Mouse (Mus musculus) thymus, adult 2 months (tissue): ENCODE measurements around the gene Tmed1.

Experiments used
- CTCF ChIP-seq: fragments of 200-500 bp; IDR thresholded peaks from 2 replicates; pipeline ENCODE4 v1.5.1; 2012; ENCODE audit warnings: mild to moderate bottlenecking, control low read depth, low read length, moderate library complexity, borderline replicate concordance; ENCODE audit not compliant: control insufficient read depth, poor library complexity, insufficient read depth; ENCODE audit errors: extremely low read depth
- POLR2A ChIP-seq: fragments of 200-500 bp; IDR thresholded peaks from 2 replicates; pipeline ENCODE4 v1.6.1; 2012; ENCODE audit warnings: mild to moderate bottlenecking, low read length, control low read depth, moderate library complexity; ENCODE audit not compliant: control insufficient read depth, poor library complexity, insufficient read depth; ENCODE audit errors: extremely low read depth

GRCm38 (mm10) chr9:21513466-21513865 is 3.4 kb upstream of the Tmed1 start:
- TF ChIP-seq POLR2A (no peak), CTCF (no peak)
